Mouse (Mus musculus): ENCODE results near the gene Olfr484. TPM values are rescaled to one million over a fixed set of nuclear protein-coding genes. Genes with fewer than 3 reads are reported as not detected.

The Olfr484 gene
- polyA plus RNA-seq, 1 experiment from 2014 or later: not detected

Other genes starting within 250 kb of the Olfr484 start
- gene Olfr472, start 229.5 kb downstream of the Olfr484 start, polyA plus RNA-seq (2014; fragmentation: Nextera tagmentation; extraction: Ambion mirVana): not detected in 2 replicates
- gene Olfr473, start 197.0 kb downstream of the Olfr484 start, polyA plus RNA-seq (2014; fragmentation: Nextera tagmentation; extraction: Ambion mirVana): not detected in 2 replicates
- not detected in 2 replicates for gene Olfr474, start 172.8 kb downstream of the Olfr484 start, polyA plus RNA-seq (2014; fragmentation: Nextera tagmentation; extraction: Ambion mirVana)
- gene Olfr476, start 162.6 kb downstream of the Olfr484 start, polyA plus RNA-seq (2014; fragmentation: Nextera tagmentation; extraction: Ambion mirVana): not detected in 2 replicates
- not detected in 2 replicates for gene Olfr477, start 140.8 kb downstream of the Olfr484 start, polyA plus RNA-seq (2014; fragmentation: Nextera tagmentation; extraction: Ambion mirVana)
- not detected in 2 replicates for gene Olfr478, start 93.5 kb downstream of the Olfr484 start, polyA plus RNA-seq (2014; fragmentation: Nextera tagmentation; extraction: Ambion mirVana)
- gene Olfr479, start 76.8 kb downstream of the Olfr484 start, polyA plus RNA-seq (2014; fragmentation: Nextera tagmentation; extraction: Ambion mirVana): not detected in 2 replicates
- not detected in 2 replicates for gene Olfr480, start 60.1 kb downstream of the Olfr484 start, polyA plus RNA-seq (2014; fragmentation: Nextera tagmentation; extraction: Ambion mirVana)
- gene Olfr481, start 47.6 kb downstream of the Olfr484 start, polyA plus RNA-seq (2014; fragmentation: Nextera tagmentation; extraction: Ambion mirVana): not detected in 2 replicates
- not detected in 2 replicates for gene Olfr482, start 29.9 kb downstream of the Olfr484 start, polyA plus RNA-seq (2014; fragmentation: Nextera tagmentation; extraction: Ambion mirVana)
- not detected in 2 replicates for gene Olfr483, start 26.6 kb downstream of the Olfr484 start, polyA plus RNA-seq (2014; fragmentation: Nextera tagmentation; extraction: Ambion mirVana)
- not detected in 2 replicates for gene Olfr485, start 32.4 kb upstream of the Olfr484 start, polyA plus RNA-seq (2014; fragmentation: Nextera tagmentation; extraction: Ambion mirVana)
- gene Olfr486, start 45.3 kb upstream of the Olfr484 start, polyA plus RNA-seq (2014; fragmentation: Nextera tagmentation; extraction: Ambion mirVana): not detected in 2 replicates
- gene Olfr487, start 87.2 kb upstream of the Olfr484 start, polyA plus RNA-seq (2014; fragmentation: Nextera tagmentation; extraction: Ambion mirVana): not detected in 2 replicates
- not detected in 2 replicates for gene Olfr488, start 130.9 kb upstream of the Olfr484 start, polyA plus RNA-seq (2014; fragmentation: Nextera tagmentation; extraction: Ambion mirVana)
- gene Olfr490, start 161.5 kb upstream of the Olfr484 start, polyA plus RNA-seq (2014; fragmentation: Nextera tagmentation; extraction: Ambion mirVana): not detected in 2 replicates
- gene Olfr491, start 186.0 kb upstream of the Olfr484 start, polyA plus RNA-seq (2014; fragmentation: Nextera tagmentation; extraction: Ambion mirVana): not detected in 2 replicates
- gene Olfr492, start 196.2 kb upstream of the Olfr484 start, polyA plus RNA-seq (2014; fragmentation: Nextera tagmentation; extraction: Ambion mirVana): not detected in 2 replicates
- gene Olfr493, start 219.5 kb upstream of the Olfr484 start, polyA plus RNA-seq (2014; fragmentation: Nextera tagmentation; extraction: Ambion mirVana): not detected in 2 replicates
- not detected in 2 replicates for gene Olfr494, start 237.9 kb upstream of the Olfr484 start, polyA plus RNA-seq (2014; fragmentation: Nextera tagmentation; extraction: Ambion mirVana)

All from forebrain, embryonic 11.5 days (tissue).